Mouse (Mus musculus) G1E (cell line): Measurements from ENCODE around the gene Abcg8. TPM values are rescaled to one million over a fixed set of nuclear protein-coding genes. Genes with fewer than 3 reads are reported as not detected.

ENCODE experiments used
- ATAC-seq: 2 replicates; pipeline ENCODE4 v1.8.0; 2016; ENCODE audit warnings: mild to moderate bottlenecking; ENCODE audit not compliant: insufficient number of reproducible peaks, poor library complexity, low FRiP score, severe bottlenecking; ENCODE audit errors: extremely low read depth
- DNase-seq: peaks from one replicate; pipeline ENCODE4 v3.0.0; 2012; ENCODE audit warnings: low spot score
- H3K27me3 ChIP-seq: 2 replicates; pipeline ENCODE4 v1.6.1; 2012; ENCODE audit warnings: mild to moderate bottlenecking, low read length, inconsistent platforms; ENCODE audit not compliant: insufficient read depth
- H3K36me3 ChIP-seq: replicated peaks from 2 replicates; pipeline ENCODE3; 2012; ENCODE audit warnings: mild to moderate bottlenecking, inconsistent platforms
- H3K4me1 ChIP-seq: 2 replicates; pipeline ENCODE4 v1.6.1; 2012; ENCODE audit warnings: low read depth, low read length, inconsistent platforms, mixed read lengths; ENCODE audit not compliant: insufficient read depth
- H3K4me3 ChIP-seq: 2 replicates; pipeline ENCODE4 v1.5.1; 2012; ENCODE audit warnings: low read depth, mild to moderate bottlenecking, inconsistent platforms, low read length, moderate library complexity, mixed read lengths
- H3K9me3 ChIP-seq: replicated peaks from 2 replicates; pipeline ENCODE4 v1.6.1; 2012; ENCODE audit warnings: inconsistent platforms
- CTCF ChIP-seq: IDR thresholded peaks from 2 replicates; pipeline ENCODE4 v1.5.1; 2012; ENCODE audit warnings: low read depth, low read length, inconsistent platforms, mixed read lengths
- GATA1 ChIP-seq: IDR thresholded peaks from 2 replicates; pipeline ENCODE4 v1.6.1; 2012; ENCODE audit warnings: borderline replicate concordance, low read length, inconsistent platforms, mixed read lengths
- GATA2 ChIP-seq: IDR thresholded peaks from 2 replicates; pipeline ENCODE4 v1.6.1; 2012; ENCODE audit warnings: low read depth, low read length, inconsistent platforms, borderline replicate concordance
- POLR2AphosphoS5 ChIP-seq: IDR thresholded peaks from 2 replicates; pipeline ENCODE4 v1.6.1; 2012; ENCODE audit warnings: low read depth, low read length, inconsistent platforms; ENCODE audit not compliant: insufficient replicate concordance
- TAL1 ChIP-seq: conservative IDR thresholded peaks from 2 replicates; pipeline ENCODE4 v1.6.1; 2012; ENCODE audit warnings: low read depth, low read length, inconsistent platforms, mixed read lengths
- polyA plus RNA-seq: library from polyadenylated mRNA; stranded (reverse); fragments of >175 nt; gene quantifications from 2 replicates; pipeline ENCODE4 v1.2.3, GENCODE M21; 2012
- total RNA-seq, 2 experiments: library from RNA; stranded (forward) in 1 of 2; stranded (reverse) in 1 of 2; fragments of 200-1000 nt in 1 of 2; fragments of >200 nt in 1 of 2; fragmentation: Nextera tagmentation in 1 of 2; gene quantifications; 2 replicates each; pipeline ENCODE4 v1.2.3; 2014 to 2017

Abcg8 gene
- total and polyA plus RNA-seq, 3 experiments, result 0.05 TPM; not detected in 2

- TF ChIP-seq GATA2 (no peak), TAL1 (no peak), CTCF (no peak)
- ATAC-seq (no peak), DNase-seq (no peak)
- no peaks in the 10 kb centered on the region for H3K4me1 ChIP-seq
- no peak overlapping the region for H3K4me3 ChIP-seq
- no peaks in the 10 kb centered on the region for H3K9me3 ChIP-seq
- peaks cover 8% of the 10 kb centered on the region for H3K27me3 ChIP-seq
- no peaks in the 10 kb centered on the region for H3K36me3 ChIP-seq
These were observed 29.6 kb upstream of the Abcg8 start for GRCm38 (mm10) chr17:84646477-84646876.

DNA sequence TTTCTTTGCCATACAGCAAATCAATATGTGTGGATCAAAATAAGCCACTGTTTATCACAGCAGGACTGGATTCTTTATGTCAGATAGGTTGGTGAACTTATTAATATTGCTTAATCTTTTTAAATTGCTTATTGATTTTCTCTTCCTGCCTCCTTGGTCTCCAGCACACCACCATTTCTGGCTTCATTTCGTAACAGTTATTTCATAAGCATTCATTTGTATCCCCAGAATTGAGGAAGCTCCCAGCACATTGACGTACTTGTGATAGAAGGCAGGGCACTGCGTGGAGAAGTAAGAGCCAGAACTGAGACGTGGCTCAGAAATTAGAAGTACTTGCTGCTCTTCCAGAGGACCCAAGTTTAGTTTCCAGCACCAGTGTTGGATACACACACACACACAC is 28.5 kb upstream of the Abcg8 start:
- TF ChIP-seq GATA2 (no peak), TAL1 (no peak), POLR2AphosphoS5 (no peak), GATA1 (no peak), CTCF (no peak)
- Histone ChIP-seq H3K9me3 (no peaks in the 10 kb centered on the region), H3K27me3 (peaks cover 5% of the 10 kb centered on the region), H3K4me3 (no peak overlapping the region), H3K36me3 (no peaks in the 10 kb centered on the region), H3K4me1 (no peaks in the 10 kb centered on the region)
- DNase-seq, result no peak
- no peak for ATAC-seq

GRCm38 (mm10) chr17:84650302-84651017 is 25.6 kb upstream of the Abcg8 start:
- no peak overlapping the region for H3K4me3 ChIP-seq
- no peaks in the 10 kb centered on the region for H3K36me3 ChIP-seq
- H3K27me3 ChIP-seq, result no peaks in the 10 kb centered on the region; the same call in 1 of the 2 replicates
- H3K9me3 ChIP-seq, result no peaks in the 10 kb centered on the region
- no peak for DNase-seq
- H3K4me1 ChIP-seq, result no peaks in the 10 kb centered on the region
- ATAC-seq, result no peak
- TF ChIP-seq CTCF, result no peak
- TF ChIP-seq GATA1, result no peak
- TF ChIP-seq POLR2AphosphoS5, result no peak
- no peak for TF ChIP-seq GATA2
- TF ChIP-seq TAL1, result no peak

- ATAC-seq, result no peak
- H3K4me3 ChIP-seq, result no peak overlapping the region
- no peaks in the 10 kb centered on the region for H3K9me3 ChIP-seq
- TF ChIP-seq CTCF (no peak), TAL1 (no peak), GATA1 (no peak), GATA2 (no peak), POLR2AphosphoS5 (no peak)
- no peaks in the 10 kb centered on the region for H3K4me1 ChIP-seq
- H3K27me3 ChIP-seq, result no peaks in the 10 kb centered on the region
- no peak for DNase-seq
- H3K36me3 ChIP-seq, result no peaks in the 10 kb centered on the region
These were observed 22.6 kb upstream of the Abcg8 start for GRCm38 (mm10) chr17:84653544-84653943.

DNA sequence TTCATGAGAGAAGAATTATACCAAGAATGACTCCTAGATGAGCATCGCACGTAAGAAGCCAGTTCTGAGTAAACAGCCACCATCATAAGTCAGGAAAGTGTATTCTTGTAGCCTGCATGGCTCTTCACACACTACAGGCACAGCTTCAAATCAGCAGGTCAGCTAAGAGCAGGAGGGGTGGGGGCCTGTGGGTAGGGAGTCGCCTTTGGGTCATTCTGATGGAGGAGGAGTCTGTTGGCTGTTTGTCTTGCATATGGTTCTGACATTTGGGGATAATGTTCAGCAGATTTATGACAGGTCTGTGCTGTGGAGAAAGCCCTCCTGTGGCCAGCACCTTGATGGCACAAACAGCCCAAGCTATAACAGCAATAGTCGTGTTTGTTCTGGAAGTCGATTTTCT is 19.9 kb upstream of the Abcg8 start:
- Histone ChIP-seq H3K4me3 (no peak overlapping the region), H3K36me3 (no peaks in the 10 kb centered on the region), H3K27me3 (no peaks in the 10 kb centered on the region), H3K4me1 (no peaks in the 10 kb centered on the region), H3K9me3 (no peaks in the 10 kb centered on the region)
- no peak for TF ChIP-seq CTCF
- TF ChIP-seq TAL1, result no peak
- TF ChIP-seq POLR2AphosphoS5, result no peak
- TF ChIP-seq GATA2, result no peak
- TF ChIP-seq GATA1, result no peak
- DNase-seq, result no peak
- no peak for ATAC-seq

GRCm38 (mm10) chr17:84656653-84657421 is 19.3 kb upstream of the Abcg8 start:
- no peaks in the 10 kb centered on the region for H3K4me1 ChIP-seq
- ATAC-seq (no peak), DNase-seq (no peak)
- H3K9me3 ChIP-seq, result no peaks in the 10 kb centered on the region
- no peaks in the 10 kb centered on the region for H3K27me3 ChIP-seq
- TF ChIP-seq CTCF (no peak), GATA1 (no peak), TAL1 (no peak), GATA2 (no peak), POLR2AphosphoS5 (no peak)
- H3K36me3 ChIP-seq, result no peaks in the 10 kb centered on the region
- no peak overlapping the region for H3K4me3 ChIP-seq
